Mouse (Mus musculus): ENCODE data around the gene Tfap2b.

Gene Tfap2b

GRCm38 (mm10) chr1:19233857-19234256, 25.1 kb downstream of the Tfap2b start:
- peak; percentile 43 for DNase-seq (ENCODE audit: low spot score)

- peak; percentile 44 for DNase-seq (ENCODE audit: low spot score)
Observed at GRCm38 (mm10) chr1:19234432-19235205, 25.9 kb downstream of the Tfap2b start.

- DNase-seq (ENCODE audit: low spot score), result peak; percentile 22
Observed at GRCm38 (mm10) chr1:19236051-19236450, 27.3 kb downstream of the Tfap2b start.

- DNase-seq (ENCODE audit: low spot score), result peak; percentile 49
Observed at GRCm38 (mm10) chr1:19236591-19236990, 27.9 kb downstream of the Tfap2b start.

- DNase-seq (ENCODE audit: low spot score), result peak; percentile 15
Observed at GRCm38 (mm10) chr1:19237061-19237460, 28.3 kb downstream of the Tfap2b start.

- no peak for DNase-seq (ENCODE audit: low spot score)
Observed at GRCm38 (mm10) chr1:19237721-19238410, 29.2 kb downstream of the Tfap2b start.

- peak; percentile 4 for DNase-seq (ENCODE audit: low spot score)
Observed at GRCm38 (mm10) chr1:19240054-19240453, 31.3 kb downstream of the Tfap2b start.

DNA sequence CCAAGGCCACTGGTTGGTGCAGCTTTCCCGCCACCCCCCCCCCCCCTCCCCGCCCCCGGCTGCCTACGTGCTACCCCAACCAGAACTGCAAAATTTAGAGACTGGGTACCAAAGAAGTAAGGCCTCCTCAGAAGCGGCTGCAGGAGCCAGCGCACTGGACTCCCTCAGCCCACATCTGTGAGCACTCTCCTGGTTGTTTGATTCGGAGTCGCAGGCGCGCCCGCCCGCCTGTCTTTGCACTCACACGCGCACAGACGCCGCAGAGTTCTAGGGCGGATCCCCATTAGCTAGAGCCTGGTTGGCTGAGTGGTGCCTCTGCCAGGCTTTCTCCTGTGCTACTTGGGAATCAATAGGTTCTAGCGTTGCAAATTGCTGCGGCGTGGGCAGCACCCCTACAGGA, 32.6 kb downstream of the Tfap2b start:
- peak; percentile 65 for DNase-seq (ENCODE audit: low spot score)

DNA sequence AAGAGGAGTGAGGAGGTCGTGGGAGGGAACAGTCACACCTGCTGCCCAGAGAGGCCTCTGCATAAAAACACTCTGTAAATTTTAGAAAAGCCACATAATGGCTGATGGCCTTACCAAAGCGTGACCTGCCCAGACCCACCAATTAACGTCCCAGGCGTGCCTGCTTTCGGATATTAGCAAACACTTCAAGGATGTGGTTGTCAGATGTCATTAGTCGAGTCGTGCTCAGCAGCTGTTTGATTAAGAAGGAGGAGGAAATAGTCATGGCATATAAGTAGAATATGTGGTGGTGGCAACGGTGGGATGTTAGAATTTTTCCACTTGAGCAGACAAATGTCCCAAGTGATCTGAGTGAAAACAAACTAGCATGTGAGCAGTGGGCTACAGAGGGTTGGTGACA, 33.3 kb downstream of the Tfap2b start:
- DNase-seq (ENCODE audit: low spot score), result peak; percentile 10

DNA sequence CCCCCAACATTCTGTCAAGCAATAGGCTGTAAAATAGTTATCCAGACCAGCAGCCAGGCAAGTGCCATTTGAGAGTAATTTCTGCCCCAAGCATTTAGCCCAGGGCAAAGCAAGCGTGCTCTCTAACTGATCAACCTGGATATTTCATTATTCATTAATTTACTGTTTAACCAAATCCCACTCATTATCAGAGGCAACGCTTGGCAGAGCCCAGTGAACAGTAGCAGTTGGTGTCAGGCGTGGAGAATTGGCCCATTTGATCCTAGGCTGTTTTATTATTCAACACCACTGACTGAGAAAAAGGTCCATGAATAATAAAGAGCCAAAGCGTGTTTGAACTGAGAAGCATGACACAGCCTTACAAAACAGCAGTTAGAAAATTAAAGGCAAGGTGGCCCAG, 36.3 kb downstream of the Tfap2b start:
- peak; percentile 9 for DNase-seq (ENCODE audit: low spot score)

GRCm38 (mm10) chr1:19251286-19251685, 42.6 kb downstream of the Tfap2b start:
- no peak for DNase-seq (ENCODE audit: low spot score)

GRCm38 (mm10) chr1:19269596-19269995, 60.9 kb downstream of the Tfap2b start:
- no peak for DNase-seq (ENCODE audit: low spot score)

All from retina, embryonic 14.5 days (tissue).